In genomic region chr12:29952102-29952501, GRCm38 (mm10) we compare ENCODE assay signal across 8 mouse cellular contexts. TPM values are rescaled to one million over a fixed set of nuclear protein-coding genes. Genes with fewer than 3 reads are reported as not detected.
A peak's percentile ranks its signal among the peaks of the same experiment; 100 is the strongest.
DNase-seq lines count a peak whose midpoint lies in the region; TF ChIP-seq lines count a peak whose summit lies in the region.

No protein-coding gene starts in this region.

- no peak overlapping the region for H3K4me3 ChIP-seq in gastrocnemius, adult 2 months

- intact Hi-C loops in gastrocnemius, adult 2 months (cut with DNase I): no loop called here

- peak overlapping the region; percentile 82 for H3K27ac ChIP-seq in gastrocnemius, adult 2 months

- peak; percentile 40 to 59 for DNase-seq in cerebellum, postnatal 14 days
- DNase-seq in cerebellum, adult 8-10 months: no peak
- peak; percentile 58 for DNase-seq in gastrocnemius, adult 2 months
- DNase-seq in kidney, adult 11 months: peak; percentile 81
- peak; percentile 52 to 62 for DNase-seq in lung, postnatal 4 days
- no peak for DNase-seq in B cell, adult 2 months
- no peak for DNase-seq in spleen, adult 12 weeks (ENCODE audit: low spot score)
- no peak for DNase-seq in thymus, postnatal 25 days

- TF ChIP-seq CTCF in gastrocnemius, adult 2 months (IDR thresholded peaks at IDR 0.05): no peak

RNA-seq across cellular contexts. Expression of gene Pxdn, which starts 14.7 kb away (rescaled TPM):
- 1 to 10 TPM; 6.1 to 8.1 TPM for total RNA-seq in gastrocnemius, adult 2 months (2021)

Comparison
In these comparisons a context has a peak if more than half of its experiments do, and no peak if none do; other contexts are left out.
1. DNase-seq: peak in cerebellum, postnatal 14 days (2 of 2), gastrocnemius, adult 2 months (single experiment), kidney, adult 11 months (single experiment) and lung, postnatal 4 days (2 of 2); none in cerebellum, adult 8-10 months (single experiment), B cell, adult 2 months (0 of 2), spleen, adult 12 weeks (single experiment) and thymus, postnatal 25 days (single experiment).